Mouse (Mus musculus) intestine, embryonic 16.5 days (tissue): ENCODE data around the gene Ptov1. TPM values are rescaled to one million over a fixed set of nuclear protein-coding genes. Genes with fewer than 3 reads are reported as not detected.
A peak's percentile ranks its signal among the peaks of the same experiment; 100 is the strongest.

ENCODE experiments used
- ATAC-seq: fragments of 200-750 bp; cut with Nextera tagmentation; 2 replicates; pipeline ENCODE4 v1.8.0; 2017; ENCODE audit warnings: moderate TSS enrichment, moderate library complexity
- H3K27ac ChIP-seq: fragments of 300-500 bp; sonication (generic); 2 replicates; pipeline ENCODE4 v1.5.1; 2014; ENCODE audit warnings: mild to moderate bottlenecking, low read length
- H3K27me3 ChIP-seq: fragments of 300-500 bp; sonication (generic); replicated peaks from 2 replicates; pipeline ENCODE4 v1.6.1; 2014; ENCODE audit warnings: low read length, control low read depth, mixed read lengths; ENCODE audit not compliant: control insufficient read depth, insufficient read depth
- H3K36me3 ChIP-seq: fragments of 300-500 bp; sonication (generic); 2 replicates; pipeline ENCODE4 v1.6.1; 2014; ENCODE audit warnings: low read length, control low read depth; ENCODE audit not compliant: control insufficient read depth, insufficient read depth
- H3K4me1 ChIP-seq: fragments of 300-500 bp; sonication (generic); 2 replicates; pipeline ENCODE4 v1.6.1; 2014; ENCODE audit warnings: low read length, control low read depth, mixed read lengths; ENCODE audit not compliant: control insufficient read depth, insufficient read depth
- H3K4me2 ChIP-seq: fragments of 300-500 bp; sonication (generic); 2 replicates; pipeline ENCODE4 v1.6.1; 2014; ENCODE audit warnings: low read depth, low read length, control low read depth
- H3K4me3 ChIP-seq: fragments of 300-500 bp; sonication (generic); 2 replicates; pipeline ENCODE4 v1.5.1; 2014; ENCODE audit warnings: mild to moderate bottlenecking, low read length
- H3K9ac ChIP-seq: fragments of 300-500 bp; sonication (generic); 2 replicates; pipeline ENCODE4 v1.6.1; 2014; ENCODE audit warnings: low read depth, low read length
- H3K9me3 ChIP-seq: fragments of 300-500 bp; sonication (generic); 2 replicates; pipeline ENCODE4 v1.6.1; 2016; ENCODE audit warnings: low read length, control low read depth; ENCODE audit not compliant: control insufficient read depth
- WGBS: fragments of 180-500 bp; shearing (Covaris S2); extraction: QIAGEN DNeasy Blood & Tissue Kit; methylation state at CpG from one replicate; pipeline ENCODE4 v1.1.7; 2014; 5-methylcytosine and 5-hydroxymethylcytosine counted together
- polyA plus RNA-seq: library from polyadenylated mRNA; unstranded; fragments of >200 nt; fragmentation: Nextera tagmentation; extraction: Ambion mirVana; gene quantifications from 2 replicates; pipeline ENCODE4 v1.2.1, GENCODE M21; 2015

The Ptov1 gene
- polyA plus RNA-seq, 1 experiment from 2014 or later, result 71.8 TPM

DNA sequence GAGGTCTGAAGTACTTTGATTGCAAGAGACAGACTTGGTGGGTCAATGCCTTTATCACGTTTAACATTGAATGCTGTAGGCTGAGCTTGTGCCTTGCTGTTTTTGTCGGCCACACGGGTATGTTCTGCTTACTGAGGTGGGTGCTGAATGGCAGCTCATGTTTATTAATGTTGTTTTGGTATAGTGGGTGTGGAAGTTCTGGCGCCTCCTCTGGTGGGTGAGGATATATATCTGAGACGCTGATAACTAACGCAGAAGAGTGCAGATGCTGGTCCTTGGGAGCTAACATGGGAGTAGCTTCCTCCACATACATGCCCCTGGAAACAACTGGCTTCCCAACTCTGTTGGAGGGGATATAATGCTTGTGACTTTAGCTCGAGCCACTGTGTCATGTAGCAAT, 46.2 kb downstream of the Ptov1 start:
- H3K4me3 ChIP-seq, result no peak overlapping the region
- no peak overlapping the region for H3K27ac ChIP-seq
- ATAC-seq, result no peak
- peaks cover 32% of the 10 kb centered on the region for H3K4me1 ChIP-seq
- no peak overlapping the region for H3K4me2 ChIP-seq
- H3K9me3 ChIP-seq, result no peaks in the 10 kb centered on the region
- no peaks in the 10 kb centered on the region for H3K36me3 ChIP-seq
- 34% methylated on average over 7 of the region's 7 CpGs for WGBS
- no peak overlapping the region for H3K9ac ChIP-seq
- H3K27me3 ChIP-seq, result no peaks in the 10 kb centered on the region

DNA sequence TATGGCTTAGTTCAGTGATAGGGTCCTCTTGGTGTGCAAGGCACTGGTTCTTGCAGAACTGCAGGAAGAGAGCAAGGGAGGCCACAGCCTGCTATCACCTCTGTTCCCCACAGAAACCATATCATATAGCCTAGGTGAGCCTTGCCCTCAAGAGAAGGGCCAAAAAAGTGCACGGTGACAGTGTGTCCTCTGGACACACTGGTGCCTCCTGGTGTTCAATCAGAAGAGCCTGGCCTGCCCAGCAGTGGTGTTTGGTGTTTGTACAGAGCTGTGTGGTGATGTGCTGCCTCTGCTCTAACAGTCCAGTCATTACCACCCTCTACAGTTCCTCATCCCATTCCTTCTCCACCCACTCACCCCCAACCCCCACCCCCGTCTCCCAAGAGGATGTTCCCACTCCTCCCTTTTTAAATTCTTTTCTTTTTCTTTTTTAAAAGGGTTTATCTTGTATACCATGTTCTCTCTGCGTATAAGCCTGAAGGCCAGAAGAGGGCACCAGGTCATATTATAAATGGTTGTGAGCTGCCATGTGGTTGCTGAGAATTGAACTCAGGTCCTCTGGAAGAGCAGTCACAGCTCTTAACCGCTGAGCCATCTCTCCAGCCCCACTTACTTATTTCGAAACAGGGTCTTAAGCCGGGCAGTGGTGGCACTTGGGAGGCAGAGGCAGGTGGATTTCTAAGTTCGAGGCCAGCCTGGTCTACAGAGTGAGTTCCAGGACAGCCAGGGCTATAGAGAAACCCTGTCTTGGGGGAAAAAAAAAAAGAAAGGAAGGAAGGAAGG, 47.7 kb downstream of the Ptov1 start:
- Histone ChIP-seq H3K27ac (no peak overlapping the region), H3K27me3 (no peaks in the 10 kb centered on the region), H3K4me1 (peaks cover 42% of the 10 kb centered on the region), H3K9ac (no peak overlapping the region), H3K4me3 (no peak overlapping the region), H3K36me3 (no peaks in the 10 kb centered on the region), H3K9me3 (no peaks in the 10 kb centered on the region), H3K4me2 (no peak overlapping the region)
- no peak for ATAC-seq
- 80% methylated on average over 7 of the region's 7 CpGs for WGBS

- Histone ChIP-seq H3K27ac (no peak overlapping the region), H3K4me3 (no peak overlapping the region), H3K36me3 (no peaks in the 10 kb centered on the region), H3K27me3 (no peaks in the 10 kb centered on the region), H3K9ac (no peak overlapping the region), H3K9me3 (no peaks in the 10 kb centered on the region), H3K4me2 (no peak overlapping the region), H3K4me1 (peaks cover 42% of the 10 kb centered on the region)
- no peak for ATAC-seq
- WGBS, result 67% methylated on average over 3 of the region's 3 CpGs
Observed at GRCm38 (mm10) chr7:44820525-44820924, 49.1 kb downstream of the Ptov1 start.

GRCm38 (mm10) chr7:44819863-44820262, 49.7 kb downstream of the Ptov1 start:
- H3K4me2 ChIP-seq, result peak overlapping the region; percentile 5; the same call in 1 of the 2 replicates
- no peaks in the 10 kb centered on the region for H3K27me3 ChIP-seq
- H3K4me1 ChIP-seq, result peaks cover 46% of the 10 kb centered on the region
- H3K9me3 ChIP-seq, result no peaks in the 10 kb centered on the region
- no peak for ATAC-seq
- 54% methylated on average over 5 of the region's 5 CpGs for WGBS
- H3K4me3 ChIP-seq, result peak overlapping the region; percentile 2; the same call in 1 of the 2 replicates
- no peak overlapping the region for H3K27ac ChIP-seq
- H3K36me3 ChIP-seq, result no peaks in the 10 kb centered on the region
- H3K9ac ChIP-seq, result peak overlapping the region; percentile 65

- Histone ChIP-seq H3K36me3 (no peaks in the 10 kb centered on the region), H3K4me1 (peaks cover 47% of the 10 kb centered on the region), H3K9me3 (no peaks in the 10 kb centered on the region), H3K4me3 (peak overlapping the region; percentile 82), H3K4me2 (peak overlapping the region; percentile 79), H3K9ac (peak overlapping the region; percentile 65), H3K27ac (peak overlapping the region; percentile 44; the same call in 1 of the 2 replicates), H3K27me3 (no peaks in the 10 kb centered on the region)
- no peak for ATAC-seq
- 89% methylated on average over 2 of the region's 2 CpGs for WGBS
Observed at GRCm38 (mm10) chr7:44819391-44819790, 50.2 kb downstream of the Ptov1 start.

GRCm38 (mm10) chr7:44818751-44819235, 50.8 kb downstream of the Ptov1 start:
- Histone ChIP-seq H3K4me3 (peak overlapping the region; percentile 82), H3K36me3 (no peaks in the 10 kb centered on the region), H3K4me1 (peaks cover 47% of the 10 kb centered on the region), H3K4me2 (peak overlapping the region; percentile 79), H3K9ac (peak overlapping the region; percentile 65), H3K27me3 (no peaks in the 10 kb centered on the region), H3K27ac (peak overlapping the region; percentile 44), H3K9me3 (no peaks in the 10 kb centered on the region)
- 36% methylated on average over 6 of the region's 6 CpGs for WGBS
- ATAC-seq, result no peak

GRCm38 (mm10) chr7:44818164-44818563, 51.4 kb downstream of the Ptov1 start:
- peaks cover 45% of the 10 kb centered on the region for H3K4me1 ChIP-seq
- 12% methylated on average over 2 of the region's 2 CpGs for WGBS
- H3K4me3 ChIP-seq, result peak overlapping the region; percentile 82
- no peaks in the 10 kb centered on the region for H3K27me3 ChIP-seq
- no peak for ATAC-seq
- peak overlapping the region; percentile 98; the same call in 1 of the 2 replicates for H3K27ac ChIP-seq
- 0 out of 2 replicates have a peak, but pooled peaks cover 3% of the 10 kb centered on the region for H3K36me3 ChIP-seq
- H3K4me2 ChIP-seq, result peak overlapping the region; percentile 79
- H3K9ac ChIP-seq, result peak overlapping the region; percentile 65; the same call in 1 of the 2 replicates
- H3K9me3 ChIP-seq, result no peaks in the 10 kb centered on the region

GRCm38 (mm10) chr7:44817441-44817840, 52.1 kb downstream of the Ptov1 start:
- H3K4me1 ChIP-seq, result peaks cover 40% of the 10 kb centered on the region
- peak overlapping the region; percentile 82 for H3K4me3 ChIP-seq
- peak overlapping the region; percentile 95 for H3K9ac ChIP-seq
- 17% methylated on average over 3 of the region's 3 CpGs for WGBS
- no peaks in the 10 kb centered on the region for H3K9me3 ChIP-seq
- no peaks in the 10 kb centered on the region for H3K27me3 ChIP-seq
- H3K27ac ChIP-seq, result peak overlapping the region; percentile 98
- ATAC-seq, result no peak
- H3K36me3 ChIP-seq, result peaks cover 7% of the 10 kb centered on the region; the same call in 1 of the 2 replicates
- H3K4me2 ChIP-seq, result peak overlapping the region; percentile 79

DNA sequence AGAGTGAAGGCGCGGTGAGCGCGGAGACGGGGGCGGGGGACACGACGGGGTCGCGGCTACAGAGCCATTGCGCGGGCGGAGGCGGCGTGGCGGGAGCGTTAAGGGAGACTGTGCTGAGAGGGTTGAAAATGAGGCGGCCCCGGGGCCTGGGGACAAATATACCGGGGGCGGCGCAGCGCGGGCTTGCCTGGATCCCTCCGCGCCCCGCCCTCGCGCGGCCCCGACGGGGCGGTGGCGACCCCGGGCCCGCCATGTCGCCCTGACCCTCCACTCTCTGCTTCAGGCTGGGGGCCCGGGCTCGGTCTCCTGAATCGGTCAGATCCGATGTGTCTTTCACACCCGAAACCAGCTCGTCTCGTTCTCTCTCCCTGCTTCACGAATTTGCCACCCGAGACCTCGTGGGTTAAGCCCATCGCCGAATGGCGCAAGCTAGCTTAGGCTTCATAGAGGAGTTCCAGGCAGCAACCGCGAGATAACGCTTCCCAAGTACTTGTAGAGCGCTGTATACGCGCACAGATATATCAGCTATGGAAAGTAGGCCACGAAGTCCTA, 53.0 kb downstream of the Ptov1 start, which contains the start of gene Atf5:
TSS of gene Atf5 (minus strand) at position 189 of the 552 bp plus-strand sequence.
- peak within 1 kb of the TSS; percentile 98 for H3K27ac ChIP-seq
- under 1% methylated on average over 50 of the region's 57 CpGs for WGBS
- H3K9me3 ChIP-seq, result no peaks in the 10 kb centered on the region
- peaks cover 14% of the 10 kb centered on the region; the same call in 1 of the 2 replicates for H3K36me3 ChIP-seq
- no peaks in the 10 kb centered on the region for H3K27me3 ChIP-seq
- peak; percentile 51 for ATAC-seq
- H3K4me1 ChIP-seq, result peaks cover 38% of the 10 kb centered on the region
- peak within 1 kb of the TSS; percentile 79 for H3K4me2 ChIP-seq
- H3K9ac ChIP-seq, result peak within 1 kb of the TSS; percentile 95
- peak within 1 kb of the TSS; percentile 82 for H3K4me3 ChIP-seq
